Mouse (Mus musculus): Measurements from ENCODE around the gene 5730596B20Rik. TPM values are rescaled to one million over a fixed set of nuclear protein-coding genes. Genes with fewer than 3 reads are reported as not detected.
A peak's percentile ranks its signal among the peaks of the same experiment; 100 is the strongest.

The 5730596B20Rik gene
- polyA plus RNA-seq, 1 experiment, result not detected

GRCm38 (mm10) chr6:52189172-52189591, 11.9 kb downstream of the 5730596B20Rik start:
- peaks cover 3% of the 10 kb centered on the region; the same call in 1 of the 2 replicates for H3K9me3 ChIP-seq (ENCODE audit: control insufficient read depth, low read length)

GRCm38 (mm10) chr6:52189909-52190308, 12.6 kb downstream of the 5730596B20Rik start:
- peaks cover 4% of the 10 kb centered on the region for H3K4me1 ChIP-seq (ENCODE audit: control insufficient read depth)
- H3K36me3 ChIP-seq (ENCODE audit: control insufficient read depth), result no peaks in the 10 kb centered on the region
- no peak overlapping the region for H3K4me3 ChIP-seq (replicated peaks)
- TF ChIP-seq TAL1 (IDR thresholded peaks at IDR 0.05; ENCODE audit: low read length) (no peak), GATA1 (IDR thresholded peaks at IDR 0.05; ENCODE audit: low read length) (no peak)
- peaks cover 3% of the 10 kb centered on the region; the same call in 1 of the 2 replicates for H3K9me3 ChIP-seq (ENCODE audit: control insufficient read depth, low read length)
- peaks cover 99% of the 10 kb centered on the region for H3K27me3 ChIP-seq (ENCODE audit: control insufficient read depth)

More at GRCm38 (mm10) chr6:52189172-52189591, 11.9 kb downstream of the 5730596B20Rik start:
- H3K4me1 ChIP-seq (ENCODE audit: control insufficient read depth), result peaks cover 4% of the 10 kb centered on the region
- no peaks in the 10 kb centered on the region for H3K36me3 ChIP-seq (ENCODE audit: control insufficient read depth)
- H3K4me3 ChIP-seq (replicated peaks), result no peak overlapping the region
- peaks cover 99% of the 10 kb centered on the region for H3K27me3 ChIP-seq (ENCODE audit: control insufficient read depth)
- TF ChIP-seq TAL1 (IDR thresholded peaks at IDR 0.05; ENCODE audit: low read length), result no peak
- TF ChIP-seq GATA1 (IDR thresholded peaks at IDR 0.05; ENCODE audit: low read length), result no peak

- Histone ChIP-seq H3K4me1 (ENCODE audit: control insufficient read depth) (peaks cover 4% of the 10 kb centered on the region), H3K9me3 (ENCODE audit: control insufficient read depth, low read length) (peaks cover 3% of the 10 kb centered on the region; the same call in 1 of the 2 replicates), H3K36me3 (ENCODE audit: control insufficient read depth) (no peaks in the 10 kb centered on the region), H3K4me3 (replicated peaks) (no peak overlapping the region), H3K27me3 (ENCODE audit: control insufficient read depth) (peaks cover 99% of the 10 kb centered on the region)
- TF ChIP-seq GATA1 (IDR thresholded peaks at IDR 0.05; ENCODE audit: low read length), result no peak
These were observed 13.1 kb downstream of the 5730596B20Rik start for GRCm38 (mm10) chr6:52190410-52190809.

GRCm38 (mm10) chr6:52190906-52191810, 13.9 kb downstream of the 5730596B20Rik start, which contains the start of gene Hoxa4:
Hoxa4 (minus strand) TSS chr6:52191753.
- H3K9me3 ChIP-seq (ENCODE audit: control insufficient read depth, low read length), result peaks cover 3% of the 10 kb centered on the region; the same call in 1 of the 2 replicates
- H3K36me3 ChIP-seq (ENCODE audit: control insufficient read depth), result no peaks in the 10 kb centered on the region
- peak within 1 kb of the TSS; percentile 50 for H3K4me3 ChIP-seq (replicated peaks)
- peaks cover 4% of the 10 kb centered on the region for H3K4me1 ChIP-seq (ENCODE audit: control insufficient read depth)
- H3K27me3 ChIP-seq (ENCODE audit: control insufficient read depth), result peaks cover 99% of the 10 kb centered on the region
- TF ChIP-seq TAL1 (IDR thresholded peaks at IDR 0.05; ENCODE audit: low read length) (no peak), GATA1 (IDR thresholded peaks at IDR 0.05; ENCODE audit: low read length) (no peak)

- TF ChIP-seq TAL1 (IDR thresholded peaks at IDR 0.05; ENCODE audit: low read length), result no peak
- peak overlapping the region; percentile 50 for H3K4me3 ChIP-seq (replicated peaks)
These were observed 14.7 kb downstream of the 5730596B20Rik start for GRCm38 (mm10) chr6:52191860-52192550.

GRCm38 (mm10) chr6:52194690-52195089, 17.4 kb downstream of the 5730596B20Rik start:
- Histone ChIP-seq H3K27me3 (ENCODE audit: control insufficient read depth) (peaks cover 98% of the 10 kb centered on the region), H3K4me3 (replicated peaks) (no peak overlapping the region), H3K36me3 (ENCODE audit: control insufficient read depth) (no peaks in the 10 kb centered on the region), H3K4me1 (ENCODE audit: control insufficient read depth) (peaks cover 4% of the 10 kb centered on the region), H3K9me3 (ENCODE audit: control insufficient read depth, low read length) (peaks cover 3% of the 10 kb centered on the region; the same call in 1 of the 2 replicates)
- TF ChIP-seq TAL1 (IDR thresholded peaks at IDR 0.05; ENCODE audit: low read length), result no peak
- no peak for TF ChIP-seq GATA1 (IDR thresholded peaks at IDR 0.05; ENCODE audit: low read length)

More at GRCm38 (mm10) chr6:52191860-52192550, 14.7 kb downstream of the 5730596B20Rik start:
- Histone ChIP-seq H3K36me3 (ENCODE audit: control insufficient read depth) (no peaks in the 10 kb centered on the region), H3K9me3 (ENCODE audit: control insufficient read depth, low read length) (peaks cover 3% of the 10 kb centered on the region; the same call in 1 of the 2 replicates), H3K4me1 (ENCODE audit: control insufficient read depth) (peaks cover 4% of the 10 kb centered on the region), H3K27me3 (ENCODE audit: control insufficient read depth) (peaks cover 99% of the 10 kb centered on the region)

- H3K36me3 ChIP-seq (ENCODE audit: control insufficient read depth), result no peaks in the 10 kb centered on the region
- no peak overlapping the region for H3K4me3 ChIP-seq (replicated peaks)
- TF ChIP-seq TAL1 (IDR thresholded peaks at IDR 0.05; ENCODE audit: low read length) (no peak), GATA1 (IDR thresholded peaks at IDR 0.05; ENCODE audit: low read length) (no peak)
- H3K27me3 ChIP-seq (ENCODE audit: control insufficient read depth), result peaks cover 99% of the 10 kb centered on the region
- H3K9me3 ChIP-seq (ENCODE audit: control insufficient read depth, low read length), result peaks cover 3% of the 10 kb centered on the region; the same call in 1 of the 2 replicates
- peaks cover 3% of the 10 kb centered on the region for H3K4me1 ChIP-seq (ENCODE audit: control insufficient read depth)
These were observed 19.5 kb downstream of the 5730596B20Rik start for GRCm38 (mm10) chr6:52196811-52197210.

- no peaks in the 10 kb centered on the region for H3K36me3 ChIP-seq (ENCODE audit: control insufficient read depth)
- H3K27me3 ChIP-seq (ENCODE audit: control insufficient read depth), result peaks cover 99% of the 10 kb centered on the region
- H3K4me3 ChIP-seq (replicated peaks), result no peak overlapping the region
- TF ChIP-seq TAL1 (IDR thresholded peaks at IDR 0.05; ENCODE audit: low read length) (no peak), GATA1 (IDR thresholded peaks at IDR 0.05; ENCODE audit: low read length) (no peak)
- H3K4me1 ChIP-seq (ENCODE audit: control insufficient read depth), result no peaks in the 10 kb centered on the region
- H3K9me3 ChIP-seq (ENCODE audit: control insufficient read depth, low read length), result no peaks in the 10 kb centered on the region
These were observed 20.0 kb downstream of the 5730596B20Rik start for GRCm38 (mm10) chr6:52197271-52197670.

Measured in erythroblast, embryonic 14.5 days (primary cell).